Mouse (Mus musculus) spleen, adult 2 months (tissue): Measurements from ENCODE around the gene Smim8.

Experiments
- CTCF ChIP-seq: fragments of 200-500 bp; IDR thresholded peaks from 2 replicates; pipeline ENCODE4 v1.5.1; 2011; ENCODE audit warnings: mild to moderate bottlenecking, inconsistent platforms; ENCODE audit not compliant: insufficient read depth, insufficient read length, insufficient replicate concordance; ENCODE audit errors: extremely low read depth
- POLR2A ChIP-seq: fragments of 200-500 bp; IDR thresholded peaks from 2 replicates; pipeline ENCODE4 v1.6.1; 2011; ENCODE audit warnings: low read depth, low read length, inconsistent platforms

- TF ChIP-seq POLR2A (no peak), CTCF (peak; percentile 5; the same call in 1 of the 2 replicates)
Observed at GRCm38 (mm10) chr4:34784865-34785264, 6.6 kb upstream of the Smim8 start.
